Mouse (Mus musculus) kidney, adult 2 months (tissue): Measurements from ENCODE around the gene Tmem74b.

Source experiments
- CTCF ChIP-seq: fragments of 200-500 bp; conservative IDR thresholded peaks from 2 replicates; pipeline ENCODE4 v1.5.1; 2011; ENCODE audit warnings: low read depth, mild to moderate bottlenecking, control low read depth, low read length, moderate library complexity, mixed read lengths; ENCODE audit not compliant: insufficient read depth, insufficient read length
- POLR2A ChIP-seq: fragments of 200-500 bp; IDR thresholded peaks from one replicate; pipeline ENCODE4 v1.6.1; 2011; ENCODE audit warnings: low read depth, low read length, control low read depth

DNA sequence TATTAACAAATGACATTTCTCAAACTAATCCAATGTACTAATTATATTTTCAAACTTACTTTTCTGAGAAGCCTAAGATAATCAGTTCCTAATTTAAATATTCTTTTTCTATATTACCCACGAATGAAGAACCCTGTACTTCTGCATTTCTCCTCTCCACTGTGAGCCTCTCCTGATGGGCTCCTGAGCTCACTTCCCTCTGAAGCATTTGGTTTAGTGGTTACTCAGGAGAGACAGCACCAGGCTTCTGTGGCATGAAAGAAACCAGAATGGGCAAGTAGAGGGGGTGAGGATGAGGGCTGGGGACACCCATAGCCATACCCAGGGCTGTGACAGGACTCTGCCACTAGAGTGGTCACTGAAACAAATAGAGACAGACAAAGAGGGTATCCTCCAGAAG lies 49.8 kb upstream of the Tmem74b start:
- TF ChIP-seq CTCF (no peak), POLR2A (no peak)
